Mouse (Mus musculus) spleen, adult 18-20 months (tissue): ENCODE measurements around the gene Tnxb.
A peak's percentile ranks its signal among the peaks of the same experiment; 100 is the strongest.

Experiments
- DNase-seq, 2 experiments: peaks; one replicate each; pipeline ENCODE4 v3.0.0; 2022; ENCODE audit warnings: mixed read lengths in 2 of 2

Gene Tnxb

DNA sequence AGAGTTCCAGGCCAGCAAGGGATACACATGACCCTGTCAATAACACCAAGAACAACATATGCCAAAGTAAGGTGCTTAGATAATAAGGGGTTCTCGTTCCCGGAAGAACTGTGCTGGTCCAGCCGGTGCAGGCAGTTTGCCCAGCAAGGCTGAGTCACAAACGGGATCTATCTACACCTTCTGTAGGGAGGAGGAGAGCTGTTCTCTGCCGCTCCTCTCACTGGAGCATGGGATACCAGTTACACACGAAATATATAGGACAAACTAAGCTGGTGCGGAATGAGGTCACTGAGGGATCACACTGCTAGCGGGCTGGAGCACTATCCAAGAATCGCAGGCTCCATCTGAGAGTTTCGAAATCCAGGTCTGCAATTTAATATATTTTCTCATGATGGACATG lies 26.4 kb upstream of the Tnxb start:
- no peak for DNase-seq

DNA sequence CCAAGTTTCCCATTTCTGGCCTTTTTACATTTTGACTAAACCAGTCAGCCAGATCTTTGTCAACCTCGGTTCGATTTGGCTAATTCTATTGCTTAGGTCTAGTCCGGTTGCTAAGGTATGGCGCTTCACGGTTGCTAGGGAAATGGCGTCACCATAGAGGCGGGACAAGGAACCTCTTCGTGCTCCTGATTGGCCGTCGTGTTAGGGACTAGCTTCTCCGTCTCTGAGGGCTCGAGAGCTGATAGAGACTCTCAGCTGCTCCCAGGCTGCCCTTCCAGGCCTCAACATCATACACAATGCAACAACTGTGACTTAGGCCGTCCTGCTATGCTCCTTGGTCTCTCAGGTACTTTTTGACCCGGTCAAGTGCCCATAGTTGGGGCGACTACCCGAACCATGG lies 25.7 kb upstream of the Tnxb start, which contains the start of gene Fkbpl:
Fkbpl (plus strand) TSS at position 157 of the 400 bp plus-strand sequence.
- peak; percentile 88 to 91 for DNase-seq

DNA sequence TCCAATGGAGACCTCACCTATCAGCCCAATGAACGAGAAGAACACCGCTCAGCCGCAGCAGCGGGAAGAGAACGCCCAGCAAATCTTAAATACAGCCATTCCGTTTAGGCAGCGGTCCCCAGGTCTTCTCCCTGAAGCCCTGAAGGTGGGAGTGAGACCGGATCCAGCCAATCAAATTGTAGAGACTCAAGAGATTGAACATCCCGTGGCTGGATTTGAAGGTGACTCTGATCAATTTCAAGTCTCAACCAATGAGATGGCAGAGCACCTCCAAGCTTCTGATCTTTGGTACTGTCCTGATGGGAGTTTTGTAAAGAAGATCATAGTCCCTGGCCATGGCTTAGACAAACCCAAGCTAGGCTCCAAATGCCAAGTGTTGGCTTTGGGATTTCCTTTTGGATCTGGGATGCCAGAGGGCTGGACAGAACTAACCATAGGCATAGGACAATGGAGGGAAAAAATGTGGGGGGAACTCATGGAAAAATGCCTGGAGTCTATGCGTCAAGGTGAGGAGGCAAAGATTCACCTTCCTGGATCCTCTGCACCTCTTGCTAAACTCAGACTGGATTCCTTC lies 25.0 kb upstream of the Tnxb start:
- DNase-seq, result no peak

DNA sequence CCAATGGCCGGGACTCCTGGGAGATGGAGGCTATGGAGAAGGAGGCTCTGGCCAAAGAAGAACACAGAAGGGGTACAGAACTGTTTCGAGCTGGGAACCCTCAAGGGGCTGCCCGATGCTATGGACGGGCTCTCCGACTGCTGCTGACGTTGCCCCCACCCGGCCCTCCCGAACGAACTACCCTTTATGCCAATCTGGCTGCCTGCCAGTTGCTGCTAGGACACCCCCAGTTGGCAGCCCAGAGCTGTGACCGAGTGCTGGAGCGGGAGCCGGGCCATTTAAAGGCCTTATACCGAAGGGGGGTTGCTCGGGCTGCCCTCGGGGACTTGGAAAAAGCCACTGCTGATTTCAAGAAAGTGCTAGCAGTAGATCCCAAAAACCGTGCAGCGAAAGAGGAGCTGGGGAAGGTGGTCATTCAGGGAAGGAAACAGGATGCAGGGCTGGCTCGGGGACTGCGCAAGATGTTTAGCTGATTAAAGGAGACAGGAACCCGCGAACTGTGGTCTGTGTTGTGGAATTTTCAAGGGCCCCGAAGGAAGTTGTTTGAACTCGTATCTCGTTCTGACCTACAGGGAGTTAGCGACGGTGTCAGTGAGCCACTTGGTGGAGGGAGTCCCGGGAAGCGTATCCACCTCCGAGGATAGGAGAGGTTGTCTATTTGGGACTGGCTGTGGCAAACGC lies 24.4 kb upstream of the Tnxb start:
- no peak for DNase-seq

DNA sequence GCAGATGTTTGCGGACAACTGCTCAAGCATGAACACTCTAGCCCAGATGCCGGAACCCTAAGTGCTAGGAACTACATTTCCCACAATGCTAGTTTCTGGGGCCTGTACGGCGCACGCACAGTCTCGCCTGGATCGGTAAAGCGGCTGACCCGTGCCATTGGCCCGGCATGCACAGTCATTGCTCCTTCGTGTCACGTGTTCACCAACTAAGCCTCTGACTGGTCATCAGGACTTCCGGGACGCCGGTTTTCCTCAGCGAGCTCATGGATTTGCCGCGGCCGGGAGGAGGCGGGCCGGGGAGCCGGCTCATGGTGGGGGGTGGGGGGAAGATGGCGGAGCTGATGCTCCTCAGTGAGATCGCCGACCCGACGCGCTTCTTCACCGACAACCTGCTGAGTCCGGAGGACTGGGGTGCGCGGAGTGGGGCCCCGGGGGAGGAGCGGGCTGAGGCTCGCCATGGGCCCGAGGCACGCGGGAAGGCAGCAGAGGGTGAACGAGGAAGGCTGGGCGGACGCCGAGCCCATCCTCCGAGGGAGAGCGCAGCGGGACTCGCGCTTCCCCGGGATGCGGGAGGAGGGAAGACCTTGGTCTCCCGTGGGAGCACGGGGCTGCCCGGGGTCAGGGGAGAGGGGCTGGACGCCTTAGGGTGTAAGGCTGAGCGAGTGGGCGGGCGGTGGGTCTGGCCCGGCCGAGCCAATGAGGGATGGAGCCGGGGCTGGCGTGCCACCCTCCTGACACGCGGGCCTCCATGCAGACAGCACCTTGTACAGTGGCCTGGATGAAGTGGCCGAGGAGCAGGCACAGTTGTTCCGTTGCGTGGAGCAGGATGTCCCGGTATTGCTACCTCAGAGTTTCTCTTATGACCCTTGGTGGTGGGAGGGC lies 23.2 kb upstream of the Tnxb start, which contains the start of gene Atf6b:
Atf6b (plus strand) TSS at position 241 of the 882 bp plus-strand sequence.
- peak; percentile 76 to 91 for DNase-seq

DNA sequence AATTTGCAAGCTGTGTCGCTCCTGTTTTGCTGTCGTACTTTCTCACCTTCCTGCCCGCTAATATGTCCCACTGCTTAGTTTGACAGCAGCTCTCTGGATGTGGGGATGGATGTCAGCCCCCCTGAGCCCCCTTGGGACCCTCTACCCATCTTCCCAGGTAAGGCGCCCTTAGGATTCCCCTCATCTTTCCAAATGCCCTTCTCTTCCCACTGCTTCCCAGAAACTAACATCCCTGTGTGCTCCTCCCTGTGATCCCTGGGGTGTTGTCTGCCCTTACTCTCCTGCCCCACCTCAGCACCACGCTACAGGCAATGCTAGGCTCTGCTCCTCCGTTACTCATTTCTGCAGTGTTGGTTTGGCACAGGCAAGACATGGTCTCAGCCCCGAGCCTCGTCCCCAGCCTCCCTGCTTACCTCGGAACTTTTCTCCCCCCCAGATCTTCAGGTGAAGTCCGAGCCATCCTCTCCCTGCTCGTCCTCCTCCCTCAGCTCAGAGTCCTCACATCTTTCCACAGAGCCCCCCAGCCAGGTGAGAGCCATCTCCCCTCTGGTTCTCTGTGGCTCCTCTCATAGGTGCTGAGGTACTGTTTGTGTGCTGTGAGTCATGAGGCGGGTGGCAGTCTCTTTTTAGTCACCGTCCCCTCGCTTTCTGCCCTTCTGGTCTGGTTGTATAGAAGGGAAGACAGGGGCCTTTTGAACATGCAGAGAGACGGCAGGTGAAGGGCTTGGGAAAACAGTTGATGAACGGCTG lies 22.0 kb upstream of the Tnxb start:
- DNase-seq, result no peak

DNA sequence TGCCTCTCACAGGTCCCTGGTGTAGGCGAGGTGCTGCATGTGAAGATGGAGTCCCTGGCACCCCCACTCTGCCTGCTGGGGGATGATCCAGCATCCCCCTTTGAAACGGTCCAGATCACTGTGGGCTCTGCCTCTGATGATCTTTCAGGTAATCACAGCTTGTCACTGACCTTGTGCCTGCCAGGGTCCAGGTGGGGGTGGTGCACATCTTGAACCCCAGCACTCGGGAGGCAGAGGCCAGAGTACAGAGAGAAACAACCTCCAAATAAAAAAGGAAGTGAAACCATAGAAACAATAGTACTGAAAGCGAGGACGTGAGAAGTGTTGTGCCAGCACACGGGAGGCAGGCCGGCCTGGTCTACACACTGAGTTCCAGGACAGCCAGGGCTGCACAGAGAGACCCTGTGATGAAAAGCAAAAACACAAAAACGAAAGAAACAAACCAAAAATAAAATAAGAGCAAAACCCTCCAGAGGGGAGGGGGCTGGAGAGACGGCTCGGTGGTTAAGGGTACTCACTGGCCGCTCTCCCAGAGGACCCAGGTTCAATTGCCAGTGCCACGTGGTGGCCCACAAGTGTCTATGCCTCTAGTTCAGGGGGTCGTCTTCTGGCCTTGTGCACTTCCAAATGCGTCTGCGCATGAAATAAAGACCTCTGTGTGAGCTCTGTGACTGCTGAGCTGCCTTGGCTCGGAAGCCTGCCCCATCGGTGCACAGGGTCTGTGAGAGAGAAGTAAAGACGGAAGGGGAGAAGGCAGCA lies 21.1 kb upstream of the Tnxb start:
- DNase-seq, result no peak

DNA sequence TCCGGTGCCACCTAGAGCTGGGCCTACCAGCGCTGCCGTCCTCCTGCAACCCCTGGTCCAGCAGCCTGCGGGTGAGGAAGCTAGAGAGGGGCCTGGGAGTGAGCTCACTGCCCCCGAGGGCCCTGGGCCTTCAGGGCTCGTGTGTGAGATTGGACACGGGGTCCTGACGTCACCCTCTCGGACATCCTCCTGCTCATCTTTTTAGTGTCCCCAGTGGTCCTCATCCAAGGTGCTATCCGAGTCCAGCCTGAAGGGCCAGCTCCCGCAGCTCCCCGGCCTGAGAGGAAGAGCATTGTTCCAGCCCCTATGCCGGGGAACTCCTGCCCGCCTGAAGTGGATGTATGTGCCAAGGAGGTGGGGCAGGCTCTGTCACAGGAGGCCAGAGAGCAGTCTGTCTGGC lies 19.6 kb upstream of the Tnxb start:
- DNase-seq, result no peak

DNA sequence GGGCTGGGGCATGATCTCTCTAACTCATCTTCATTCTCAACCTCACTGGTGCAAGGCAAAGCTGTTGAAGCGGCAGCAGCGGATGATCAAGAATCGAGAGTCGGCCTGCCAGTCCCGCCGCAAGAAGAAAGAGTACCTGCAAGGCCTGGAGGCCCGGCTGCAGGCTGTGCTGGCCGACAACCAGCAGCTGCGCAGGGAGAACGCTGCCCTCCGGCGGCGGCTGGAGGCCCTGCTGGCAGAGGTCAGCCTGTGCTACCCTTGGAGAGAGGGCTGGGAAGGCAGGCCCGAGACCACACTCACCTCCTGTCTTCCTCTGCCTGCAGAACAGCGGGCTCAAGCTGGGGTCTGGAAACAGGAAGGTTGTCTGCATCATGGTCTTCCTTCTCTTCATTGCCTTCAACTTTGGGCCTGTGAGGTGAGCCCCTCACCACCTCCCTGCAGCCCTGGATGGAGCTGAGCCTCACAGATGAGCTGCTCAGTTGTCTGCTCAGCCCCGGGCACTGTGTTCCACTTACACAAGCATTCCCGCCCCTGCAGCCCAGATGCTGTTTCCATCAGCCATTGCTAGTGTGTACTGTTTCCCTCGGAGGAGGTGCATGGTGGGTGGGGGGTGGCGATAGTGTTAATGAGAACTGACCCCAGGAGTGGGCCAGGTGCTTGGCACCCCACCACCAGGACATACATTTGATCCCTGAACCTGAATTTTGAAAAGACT lies 18.7 kb upstream of the Tnxb start:
- DNase-seq, result peak in 1 of 2 experiments; percentile 43

DNA sequence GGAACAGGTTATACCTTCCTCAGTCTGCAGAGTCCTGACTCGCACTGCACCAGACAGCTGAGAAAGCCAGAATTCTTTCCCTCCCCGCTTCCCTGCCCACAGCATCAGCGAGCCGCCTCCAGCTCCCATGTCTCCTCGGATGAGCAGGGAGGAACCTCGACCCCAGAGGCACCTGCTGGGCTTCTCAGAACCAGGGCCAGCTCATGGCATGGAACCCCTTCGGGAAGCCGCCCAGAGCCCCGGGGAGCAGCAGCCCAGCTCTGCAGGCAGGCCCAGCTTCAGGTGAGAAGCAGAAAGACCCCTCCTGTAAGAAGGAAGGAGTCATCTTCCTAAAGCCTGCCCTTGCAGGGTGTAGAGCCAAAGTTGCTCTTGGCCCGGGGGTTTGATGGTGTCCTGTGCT lies 17.8 kb upstream of the Tnxb start:
- DNase-seq, result no peak

DNA sequence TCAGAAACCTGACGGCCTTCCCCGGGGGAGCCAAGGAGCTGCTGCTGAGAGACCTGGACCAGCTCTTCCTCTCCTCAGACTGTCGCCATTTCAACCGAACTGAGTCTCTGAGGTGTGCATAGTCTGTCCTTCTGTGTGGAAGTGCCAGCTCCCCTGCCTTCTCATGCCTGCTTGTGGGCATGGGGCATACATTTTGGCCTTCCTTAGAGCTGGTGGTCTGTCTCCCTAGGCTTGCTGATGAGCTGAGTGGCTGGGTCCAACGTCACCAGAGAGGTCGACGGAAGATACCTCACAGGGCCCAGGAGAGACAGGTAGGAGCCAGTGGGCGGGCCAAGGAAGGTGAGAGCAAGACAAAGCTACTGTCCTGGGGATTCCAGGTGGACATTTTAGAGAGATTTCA lies 17.4 kb upstream of the Tnxb start:
- DNase-seq, result no peak

DNA sequence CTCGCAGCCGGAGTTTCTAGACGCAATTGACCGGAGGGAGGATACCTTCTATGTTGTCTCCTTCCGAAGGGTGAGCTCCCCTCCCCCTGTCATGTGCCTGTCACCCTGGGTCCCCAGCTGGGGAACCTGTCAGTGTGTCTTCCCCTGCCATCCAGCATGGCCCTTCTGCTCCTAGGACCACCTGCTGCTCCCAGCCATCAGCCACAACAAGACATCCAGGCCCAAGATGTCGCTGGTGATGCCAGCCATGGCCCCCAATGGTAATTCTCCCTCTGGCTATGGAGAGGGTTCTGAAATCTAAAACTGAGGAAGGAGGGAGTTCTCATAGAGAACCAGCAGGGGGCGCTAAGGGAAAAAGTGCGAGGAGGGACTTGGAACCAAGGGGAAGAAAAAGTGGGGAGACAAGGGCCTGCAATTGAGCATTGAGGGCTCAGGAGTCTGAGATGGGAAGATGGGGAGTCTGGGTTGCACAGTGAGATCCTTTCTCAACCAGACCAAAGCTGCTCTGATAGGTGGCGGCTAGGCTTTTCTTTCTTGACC lies 16.5 kb upstream of the Tnxb start:
- peak in 1 of 2 experiments; percentile 43 for DNase-seq

DNA sequence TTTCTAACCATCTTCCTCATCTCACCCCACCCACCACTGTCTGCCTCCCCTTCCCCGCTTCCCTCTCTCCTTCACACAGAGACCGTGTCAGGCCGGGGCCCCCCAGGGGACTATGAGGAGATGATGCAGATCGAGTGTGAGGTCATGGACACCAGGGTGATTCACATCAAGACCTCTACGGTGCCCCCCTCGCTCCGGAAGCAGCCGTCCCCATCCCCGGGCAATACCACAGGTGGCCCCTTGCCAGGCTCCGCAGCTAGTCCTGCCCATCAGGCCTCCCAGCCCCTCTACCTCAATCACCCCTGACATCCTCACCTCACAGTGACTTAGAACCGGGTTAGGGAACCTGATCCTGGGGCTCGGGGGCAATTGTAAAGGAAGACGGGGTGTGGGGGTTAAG lies 15.9 kb upstream of the Tnxb start:
- DNase-seq, result no peak

DNA sequence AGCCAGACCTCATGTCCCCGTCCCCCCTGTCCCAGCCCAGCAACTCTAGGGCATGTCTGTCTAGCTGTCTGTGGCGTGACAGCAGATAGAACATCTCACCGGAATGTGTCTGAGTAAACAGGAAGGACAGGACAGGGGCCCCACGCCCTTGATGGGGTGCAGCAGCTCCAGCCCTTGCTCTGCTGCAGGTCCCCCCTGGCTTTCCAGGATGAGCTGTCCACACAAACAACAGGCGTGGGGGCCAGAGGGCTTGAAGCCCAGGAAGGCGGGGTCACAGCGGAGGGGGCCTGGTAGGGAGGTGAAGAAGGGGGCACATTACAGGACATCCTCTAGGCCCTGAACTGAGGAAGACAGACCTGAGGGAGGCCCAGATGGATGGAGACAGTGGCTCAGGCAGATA lies 15.2 kb upstream of the Tnxb start:
- DNase-seq, result no peak

DNA sequence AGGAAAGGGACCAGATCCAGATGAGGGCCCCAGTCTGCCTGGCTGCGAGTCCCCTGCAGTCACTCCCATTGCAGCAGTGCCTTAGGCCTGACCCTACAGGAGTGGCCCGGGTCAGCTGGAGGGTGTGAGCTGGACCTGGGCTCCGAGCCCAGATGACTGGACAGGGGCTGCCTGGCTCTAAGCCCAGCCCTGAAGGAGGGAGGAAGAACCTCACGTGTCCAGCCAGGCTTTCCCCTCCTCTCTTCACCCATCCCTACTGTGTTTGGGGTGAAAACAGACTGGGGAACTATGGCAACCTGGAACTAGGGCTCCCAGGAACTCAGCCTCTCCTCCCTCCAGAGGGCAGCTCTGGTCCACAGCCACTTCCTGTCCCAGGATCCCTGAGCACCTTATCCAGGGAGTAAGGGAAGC lies 14.7 kb upstream of the Tnxb start:
- peak in 1 of 2 experiments; percentile 40 for DNase-seq

DNA sequence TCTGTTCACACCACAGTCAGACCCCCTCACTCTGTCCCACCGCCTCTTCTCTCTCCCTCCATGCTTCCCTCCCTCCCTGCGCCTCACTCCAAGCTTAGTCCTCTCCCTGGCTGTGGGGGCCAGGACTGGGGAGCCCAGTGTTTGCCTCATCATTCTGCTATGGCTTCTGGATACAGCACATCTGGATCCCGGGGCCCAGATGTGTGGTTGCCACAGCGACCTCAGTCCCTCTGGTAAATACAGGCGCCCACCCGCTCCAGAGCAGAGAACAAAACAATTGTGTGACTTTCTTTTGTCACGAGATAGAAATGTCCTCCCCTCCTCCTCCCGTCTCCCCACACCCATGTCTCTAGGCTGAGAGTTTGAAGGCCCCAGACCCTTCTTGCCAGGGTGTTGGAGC lies 13.7 kb upstream of the Tnxb start:
- DNase-seq, result no peak

DNA sequence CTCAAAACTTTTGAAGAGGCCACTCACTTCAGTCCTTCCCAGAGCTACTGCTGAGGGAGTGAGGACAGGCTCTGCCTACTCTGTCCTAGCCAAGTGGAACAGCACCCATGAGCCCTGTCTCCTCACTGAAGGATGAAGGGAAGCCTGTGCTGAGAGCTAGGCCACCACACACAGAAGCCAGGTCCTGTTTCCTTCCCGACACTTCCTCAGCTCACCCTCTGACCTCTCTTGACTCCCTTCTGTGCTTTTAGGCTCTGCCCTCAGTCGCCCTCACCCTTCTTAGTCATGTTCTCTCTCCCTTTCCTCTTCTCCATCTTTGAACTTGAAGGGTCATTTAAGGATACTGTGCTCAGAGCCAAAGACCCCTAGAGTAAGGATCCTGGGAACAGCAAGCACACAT lies 13.1 kb upstream of the Tnxb start:
- no peak for DNase-seq

DNA sequence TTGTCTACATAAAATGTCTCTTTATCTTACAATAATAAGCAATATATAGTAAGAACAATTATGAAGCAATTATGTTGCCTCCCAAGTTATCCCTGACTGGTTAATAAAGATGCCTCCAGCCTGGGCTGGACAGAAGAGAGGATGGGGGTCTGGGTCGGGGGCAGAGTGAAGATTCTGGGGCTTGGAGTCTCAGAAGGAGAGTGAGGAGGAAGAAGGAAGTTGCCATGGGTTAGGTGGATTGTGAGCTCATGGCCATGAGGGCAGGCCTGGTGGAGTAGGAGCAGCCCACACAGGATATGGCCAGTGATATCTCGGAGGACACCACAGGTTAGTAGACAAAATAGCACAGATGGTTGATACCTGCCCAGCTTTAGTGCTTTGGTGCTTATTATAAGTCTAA lies 12.2 kb upstream of the Tnxb start:
- DNase-seq, result no peak

DNA sequence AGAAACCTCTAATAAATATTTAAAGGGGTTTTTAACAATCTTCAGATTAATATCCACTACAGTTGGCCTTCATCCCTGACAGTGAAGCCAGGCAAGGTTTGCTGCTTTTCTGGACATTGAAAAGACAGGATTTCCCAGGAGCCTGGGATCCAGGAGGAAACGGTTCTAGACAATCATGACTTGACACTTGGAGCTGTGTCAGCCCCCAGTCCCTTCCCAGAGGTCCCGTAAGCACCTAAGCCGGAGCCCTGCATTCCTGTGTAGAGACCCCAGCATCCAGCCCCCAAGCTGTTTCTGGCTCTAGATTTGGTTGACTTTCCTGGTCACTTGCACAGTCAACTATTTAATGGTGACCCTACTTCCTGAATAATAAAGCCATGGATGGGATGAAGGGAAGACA lies 11.7 kb upstream of the Tnxb start:
- DNase-seq, result no peak

DNA sequence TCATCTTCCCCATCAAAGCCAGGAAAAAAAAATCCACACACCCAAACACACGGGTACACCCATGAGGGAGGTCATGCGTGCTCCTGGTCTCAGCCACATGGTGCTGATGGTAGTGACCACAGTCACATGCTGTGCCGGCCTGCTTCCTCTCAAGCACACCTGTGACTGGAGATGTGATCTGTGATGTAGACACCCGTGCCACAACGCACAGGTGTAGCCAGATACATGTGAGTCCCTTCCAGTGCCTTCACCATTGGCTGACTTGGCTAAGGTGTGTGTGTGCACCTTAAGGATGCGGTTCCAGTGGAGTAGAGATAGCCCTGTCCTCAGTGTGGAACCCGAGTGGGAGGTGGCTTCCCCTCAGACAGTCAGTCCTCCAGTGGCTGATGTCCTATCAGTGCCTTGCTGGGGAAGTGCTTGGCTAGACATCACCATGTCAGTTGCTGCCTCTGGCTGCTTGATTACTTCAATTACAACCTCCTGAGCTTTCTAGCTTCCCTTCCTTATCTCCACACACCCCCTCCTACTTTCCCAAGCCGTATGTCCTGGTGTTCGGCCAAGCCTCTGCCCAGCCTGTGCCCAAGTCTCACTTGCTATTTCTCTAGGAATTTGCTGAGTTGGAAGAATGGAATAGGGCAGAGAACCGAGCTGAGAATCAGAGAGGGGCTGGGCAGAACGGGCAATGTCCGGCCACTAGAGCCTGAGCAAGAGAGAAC lies 11.0 kb upstream of the Tnxb start:
- no peak for DNase-seq

DNA sequence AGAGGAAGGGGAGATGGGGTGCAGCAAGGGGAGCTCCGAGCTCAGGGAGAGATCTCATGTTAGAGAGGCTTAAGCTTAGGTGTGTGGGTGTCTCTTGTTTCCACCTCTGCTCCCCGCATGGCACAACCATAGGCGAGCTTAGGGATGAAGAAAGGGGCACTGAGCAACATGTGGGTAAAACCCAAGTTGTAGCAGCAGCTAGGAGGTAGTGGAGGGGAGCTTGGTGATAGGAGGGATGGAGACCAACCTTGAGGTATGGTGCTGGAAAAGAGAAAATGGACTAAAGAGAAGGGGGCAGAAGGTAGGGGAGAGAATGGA lies 10.5 kb upstream of the Tnxb start:
- DNase-seq, result no peak
